Mouse (Mus musculus) cortical plate, adult 2 months (tissue): Measurements from ENCODE around the gene Sdc4. TPM values are rescaled to one million over a fixed set of nuclear protein-coding genes. Genes with fewer than 3 reads are reported as not detected.

Experiments used
- H3K27ac ChIP-seq: fragments of 200-500 bp; 2 replicates; pipeline ENCODE4 v1.5.1; 2012; ENCODE audit warnings: low read length, control low read depth, inconsistent platforms; ENCODE audit not compliant: insufficient read depth
- H3K4me1 ChIP-seq: fragments of 200-500 bp; 2 replicates; pipeline ENCODE4 v1.6.1; 2011; ENCODE audit warnings: low read length; ENCODE audit not compliant: control insufficient read depth, insufficient read depth
- H3K4me3 ChIP-seq: fragments of 200-500 bp; 2 replicates; pipeline ENCODE4 v1.5.1; 2011; ENCODE audit warnings: mild to moderate bottlenecking, low read length, control low read depth; ENCODE audit not compliant: insufficient read depth
- CTCF ChIP-seq: fragments of 200-500 bp; IDR thresholded peaks from 2 replicates; pipeline ENCODE4 v1.5.1; 2011; ENCODE audit warnings: mild to moderate bottlenecking, control low read depth, low read length; ENCODE audit not compliant: insufficient read depth; ENCODE audit errors: extremely low read depth
- POLR2A ChIP-seq: fragments of 200-500 bp; IDR thresholded peaks from 2 replicates; pipeline ENCODE4 v1.6.1; 2011; ENCODE audit warnings: mild to moderate bottlenecking, low read length, control low read depth; ENCODE audit not compliant: insufficient read depth; ENCODE audit errors: extremely low read depth
- polyA plus RNA-seq: library from polyadenylated mRNA; depleted of rRNA; stranded (reverse); fragments of >200 nt; gene quantifications from 2 replicates; pipeline ENCODE4 v1.2.3, GENCODE M21; 2012

The Sdc4 gene
- polyA plus RNA-seq, 1 experiment, result 47.1 TPM

DNA sequence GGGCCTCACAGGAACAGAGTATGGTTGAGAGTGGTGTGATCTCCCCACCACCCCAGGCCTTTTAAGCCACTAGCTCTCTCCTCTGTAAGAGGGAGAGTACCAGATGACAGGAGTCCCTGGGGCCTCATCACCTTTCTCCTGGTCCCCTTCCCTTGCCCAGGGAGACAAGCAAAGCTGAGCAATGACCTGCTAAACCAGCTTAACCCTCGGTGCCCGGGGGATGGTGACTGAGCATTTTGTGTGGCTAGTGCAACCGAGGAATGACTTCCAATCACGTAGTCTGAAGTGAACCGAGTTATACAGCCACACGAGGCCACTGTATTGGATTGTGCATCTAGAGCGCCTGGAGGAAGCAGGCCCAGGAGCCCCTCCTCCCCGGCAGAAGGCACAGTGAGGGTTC lies 19.3 kb downstream of the Sdc4 start:
- no peak overlapping the region for H3K4me3 ChIP-seq
- H3K27ac ChIP-seq, result no peak overlapping the region
- no peaks in the 10 kb centered on the region for H3K4me1 ChIP-seq
- TF ChIP-seq CTCF, result no peak
- TF ChIP-seq POLR2A, result no peak

- Histone ChIP-seq H3K27ac (peak overlapping the region; percentile 77; the same call in 1 of the 2 replicates), H3K4me1 (no peaks in the 10 kb centered on the region), H3K4me3 (no peak overlapping the region)
- TF ChIP-seq CTCF, result no peak
- no peak for TF ChIP-seq POLR2A
Measured at GRCm38 (mm10) chr2:164423464-164423863, 20.2 kb downstream of the Sdc4 start.

GRCm38 (mm10) chr2:164422675-164423393 lies 20.9 kb downstream of the Sdc4 start:
- H3K4me3 ChIP-seq, result no peak overlapping the region
- no peaks in the 10 kb centered on the region for H3K4me1 ChIP-seq
- TF ChIP-seq POLR2A (no peak), CTCF (no peak)
- peak overlapping the region; percentile 77; the same call in 1 of the 2 replicates for H3K27ac ChIP-seq

DNA sequence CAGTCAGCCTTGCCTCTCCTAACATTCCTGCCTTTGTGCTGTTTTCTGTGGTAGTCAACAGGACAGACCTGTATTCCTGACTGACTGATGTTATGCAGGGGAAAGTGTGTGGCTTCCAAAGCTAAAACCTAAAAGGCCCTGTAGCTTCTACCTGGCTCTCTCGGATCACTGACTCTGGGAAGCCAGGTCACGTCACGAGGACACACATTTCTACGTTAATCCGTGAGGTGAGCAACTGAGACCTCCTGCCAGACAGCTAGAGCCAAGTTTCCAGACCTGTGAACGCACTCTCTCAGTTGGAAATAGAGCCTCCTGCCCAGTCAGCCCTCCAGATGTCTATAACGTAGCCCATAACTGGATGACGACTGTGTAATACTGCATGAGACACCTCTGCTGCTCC lies 21.7 kb downstream of the Sdc4 start:
- no peak overlapping the region for H3K27ac ChIP-seq
- H3K4me1 ChIP-seq, result no peaks in the 10 kb centered on the region
- TF ChIP-seq CTCF, result no peak
- TF ChIP-seq POLR2A, result no peak
- no peak overlapping the region for H3K4me3 ChIP-seq

DNA sequence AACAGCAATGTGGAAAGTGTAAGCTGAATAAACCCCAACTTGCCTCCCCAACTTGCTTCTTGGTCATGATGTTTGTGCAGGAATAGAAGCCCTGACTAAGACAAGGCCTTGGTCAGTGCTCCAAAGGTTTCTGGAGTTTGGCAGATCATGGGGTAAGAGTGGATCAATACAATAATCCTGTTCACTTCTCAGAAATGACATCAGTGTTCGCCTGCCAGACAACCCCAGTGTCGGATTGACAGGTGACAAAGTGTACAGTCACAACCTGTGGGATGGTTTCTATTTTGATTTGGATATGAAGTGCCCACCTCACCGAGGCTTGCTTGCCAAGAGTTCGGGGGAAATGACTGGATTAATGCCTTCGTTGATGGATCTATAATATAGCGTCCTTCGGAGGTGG lies 22.4 kb downstream of the Sdc4 start:
- no peak for TF ChIP-seq CTCF
- no peak for TF ChIP-seq POLR2A
- no peak overlapping the region for H3K4me3 ChIP-seq
- H3K27ac ChIP-seq, result no peak overlapping the region
- no peaks in the 10 kb centered on the region for H3K4me1 ChIP-seq

- TF ChIP-seq POLR2A (no peak), CTCF (no peak)
- H3K4me3 ChIP-seq, result no peak overlapping the region
- no peak overlapping the region for H3K27ac ChIP-seq
- no peaks in the 10 kb centered on the region for H3K4me1 ChIP-seq
Measured at GRCm38 (mm10) chr2:164419489-164419888, 24.2 kb downstream of the Sdc4 start.

GRCm38 (mm10) chr2:164418308-164418875 lies 25.3 kb downstream of the Sdc4 start:
- Histone ChIP-seq H3K4me1 (no peaks in the 10 kb centered on the region), H3K4me3 (no peak overlapping the region), H3K27ac (no peak overlapping the region)
- TF ChIP-seq POLR2A (no peak), CTCF (no peak)

DNA sequence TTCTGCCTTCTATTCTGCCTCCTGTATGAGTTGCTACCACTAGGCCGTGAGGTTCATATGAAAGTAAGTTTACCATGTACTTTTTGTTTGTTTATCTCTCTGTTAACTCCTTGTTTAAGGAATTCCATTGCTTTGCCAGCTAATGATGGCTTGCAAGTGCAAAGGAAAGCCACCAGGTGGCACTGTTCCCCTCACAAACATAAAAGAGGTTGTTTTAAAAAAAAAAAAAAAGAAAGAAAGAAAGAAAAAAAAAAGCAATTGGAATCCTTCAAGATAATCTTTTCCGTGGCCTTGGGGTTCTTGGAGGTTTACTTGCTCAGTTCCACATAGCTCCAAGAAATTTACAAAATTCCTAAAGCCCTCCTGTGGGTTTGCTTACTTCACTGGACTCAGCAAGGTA lies 26.5 kb downstream of the Sdc4 start:
- peak; percentile 75 for TF ChIP-seq CTCF
- no peak for TF ChIP-seq POLR2A
- Histone ChIP-seq H3K27ac (no peak overlapping the region), H3K4me3 (no peak overlapping the region), H3K4me1 (no peaks in the 10 kb centered on the region)

DNA sequence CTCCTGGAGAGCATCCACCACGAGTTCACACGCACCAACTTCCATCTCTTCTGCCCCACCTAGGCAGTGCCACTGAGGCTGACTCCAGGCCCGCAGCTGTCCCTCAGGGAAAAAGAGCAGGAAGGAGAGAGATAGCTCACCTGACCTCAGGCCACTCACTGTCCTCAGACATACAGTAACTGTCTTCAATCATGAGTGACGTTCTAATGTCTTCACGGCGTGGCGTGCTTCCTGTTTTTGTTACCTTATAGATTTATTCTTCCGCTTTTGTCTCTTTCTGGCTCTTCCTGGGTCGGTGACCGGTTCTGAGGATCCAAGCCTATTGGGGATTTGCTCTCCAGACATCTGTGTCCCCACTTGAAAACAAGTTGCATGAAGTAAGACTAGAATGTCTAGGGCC lies 29.1 kb downstream of the Sdc4 start:
- Histone ChIP-seq H3K4me1 (no peaks in the 10 kb centered on the region), H3K4me3 (no peak overlapping the region)
- TF ChIP-seq POLR2A (no peak), CTCF (no peak)

GRCm38 (mm10) chr2:164414167-164414566 lies 29.5 kb downstream of the Sdc4 start:
- no peaks in the 10 kb centered on the region for H3K4me1 ChIP-seq
- TF ChIP-seq POLR2A (no peak), CTCF (no peak)
- H3K27ac ChIP-seq, result no peak overlapping the region
- no peak overlapping the region for H3K4me3 ChIP-seq

More for the DNA sequence above, 29.1 kb downstream of the Sdc4 start:
- H3K27ac ChIP-seq, result no peak overlapping the region
